Mouse (Mus musculus): Measurements from ENCODE around the gene Tsen34.
"Not testable (repeated sequence)": the region's sequence is repeated elsewhere in the genome, so short reads cannot be mapped to it uniquely, and the experiment has no call there.

Gene Tsen34

GRCm38 (mm10) chr7:3691919-3692318, 744 bp upstream of the Tsen34 start:
- DNase-seq (ENCODE audit: low spot score): no peak

GRCm38 (mm10) chr7:3692987-3693808, 535 bp downstream of the Tsen34 start, which contains the start of gene Mboat7:
Gene Mboat7, minus strand, starts transcription at chr7:3693523.
- DNase-seq (ENCODE audit: low spot score): peak; percentile 82

DNA sequence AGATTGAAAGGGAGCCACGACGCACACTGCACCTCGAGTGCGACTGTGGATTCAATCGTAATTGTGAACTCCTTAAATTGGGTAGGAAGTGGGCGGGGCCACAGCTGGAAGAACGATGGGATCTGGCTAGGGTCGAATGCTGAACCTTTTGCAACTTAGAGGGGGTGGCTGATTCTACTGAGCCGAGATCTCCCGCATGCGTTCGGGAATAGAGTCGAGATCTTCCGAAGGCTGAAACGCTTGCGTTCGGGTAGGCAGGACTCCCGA, 1.1 kb downstream of the Tsen34 start:
- DNase-seq (ENCODE audit: low spot score): no peak

DNA sequence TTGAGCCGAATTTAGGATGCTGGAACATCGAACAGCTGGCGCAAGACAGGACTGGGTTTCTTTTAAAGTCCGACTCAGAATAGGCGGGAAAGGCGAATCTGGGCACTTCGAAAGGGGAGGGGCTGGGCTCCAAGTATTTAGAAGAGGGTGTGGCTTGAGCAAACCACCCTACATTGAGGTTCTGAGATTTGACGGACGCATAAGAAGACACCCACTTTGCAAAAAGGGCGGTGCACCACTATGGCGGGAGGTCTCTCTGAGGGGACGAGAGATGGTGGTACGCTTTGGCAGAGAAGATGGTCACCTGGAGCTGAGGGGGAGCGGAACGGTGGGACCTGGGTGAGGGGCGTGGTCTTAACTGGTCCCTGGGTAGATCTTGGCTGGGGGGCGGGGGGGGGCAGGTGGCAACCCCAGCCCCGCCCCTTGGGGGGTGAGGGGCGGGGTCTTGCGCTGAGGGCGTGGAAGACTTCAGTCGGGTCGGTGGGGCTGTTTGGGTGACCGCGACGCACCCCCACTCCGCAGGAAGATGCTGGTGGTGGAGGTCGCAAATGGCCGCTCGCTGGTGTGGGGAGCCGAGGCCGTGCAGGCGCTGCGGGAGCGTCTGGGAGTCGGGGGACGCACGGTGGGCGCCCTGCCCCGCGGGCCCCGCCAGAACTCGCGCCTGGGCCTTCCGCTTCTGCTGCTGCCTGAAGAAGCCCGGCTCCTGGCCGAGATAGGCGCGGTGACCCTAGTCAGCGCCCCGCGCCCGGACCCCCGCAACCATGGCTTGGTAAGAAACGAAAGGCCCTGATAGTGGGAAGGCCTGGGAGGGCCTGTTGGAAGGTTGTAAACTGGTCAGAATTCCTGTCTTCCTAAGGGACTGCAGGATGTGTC, 1.6 kb downstream of the Tsen34 start:
- no peak for DNase-seq (ENCODE audit: low spot score)

GRCm38 (mm10) chr7:3694949-3695305, 2.3 kb downstream of the Tsen34 start:
- not testable (repeated sequence) for DNase-seq (ENCODE audit: low spot score)

GRCm38 (mm10) chr7:3698471-3698870, 5.8 kb downstream of the Tsen34 start:
- DNase-seq (ENCODE audit: low spot score): no peak

DNA sequence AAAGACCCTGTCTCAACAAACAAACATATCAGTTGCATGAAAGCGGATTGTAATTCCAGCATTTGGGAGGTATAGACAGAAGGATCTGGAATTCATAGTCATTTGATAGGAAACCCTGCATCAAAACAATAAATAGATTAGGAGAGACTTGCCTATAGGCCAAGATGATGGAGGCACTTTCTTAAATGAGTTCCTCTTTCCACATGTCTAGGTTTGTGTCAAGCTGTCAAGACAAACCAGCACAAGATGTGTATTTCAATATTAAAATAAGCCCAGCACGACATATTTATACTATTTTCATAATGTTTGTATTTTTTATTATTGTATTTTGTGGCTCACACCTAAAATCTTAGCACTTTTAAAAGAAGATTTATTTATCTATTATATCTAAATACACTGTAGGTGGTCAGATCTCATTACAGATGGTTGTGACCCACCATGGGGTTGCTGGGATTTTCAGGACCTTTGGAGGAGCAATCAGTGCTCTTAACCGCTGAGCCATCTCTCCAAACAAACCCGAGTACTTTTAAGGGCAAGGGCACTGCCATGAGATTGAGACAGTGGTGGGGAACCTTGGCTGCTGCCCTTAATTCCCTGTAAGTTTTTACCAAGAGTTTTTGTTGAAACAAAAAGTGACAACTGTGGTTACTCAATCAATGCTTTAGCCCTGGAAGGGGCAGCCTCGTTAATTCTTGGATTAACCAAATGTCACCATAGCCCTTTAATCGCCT, 10.7 kb downstream of the Tsen34 start:
- no peak for DNase-seq (ENCODE audit: low spot score)

DNA sequence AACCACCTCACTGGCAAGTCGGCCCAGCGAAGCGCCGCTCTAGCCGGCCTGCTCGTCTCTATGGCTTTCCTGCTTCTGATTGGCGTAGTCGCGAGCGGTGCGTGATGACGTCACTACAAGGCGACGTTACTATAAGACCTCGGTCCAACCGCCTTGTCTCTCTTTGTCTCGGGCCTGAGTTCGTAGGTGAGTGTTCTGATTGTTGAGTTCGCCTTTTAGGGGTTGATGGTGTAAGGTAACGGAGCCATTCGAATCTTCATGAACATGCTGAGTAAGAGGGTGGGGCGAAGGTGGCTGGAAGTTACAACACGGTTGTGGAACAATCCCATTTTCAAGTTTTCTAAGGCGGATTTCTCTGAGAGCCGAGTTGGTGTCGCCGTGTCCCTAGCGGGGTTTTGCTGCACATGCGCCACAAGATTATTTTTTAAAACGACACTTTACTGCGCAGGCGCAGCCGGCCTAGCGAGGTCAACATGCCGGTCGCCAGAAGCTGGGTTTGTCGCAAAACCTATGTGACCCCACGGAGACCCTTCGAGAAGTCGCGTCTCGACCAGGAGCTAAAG, 11.3 kb downstream of the Tsen34 start, which contains the start of gene Rps9:
Gene Rps9 (plus strand): TSS at position 115 of the 563 bp plus-strand sequence.
- DNase-seq (ENCODE audit: low spot score): peak; percentile 88

DNA sequence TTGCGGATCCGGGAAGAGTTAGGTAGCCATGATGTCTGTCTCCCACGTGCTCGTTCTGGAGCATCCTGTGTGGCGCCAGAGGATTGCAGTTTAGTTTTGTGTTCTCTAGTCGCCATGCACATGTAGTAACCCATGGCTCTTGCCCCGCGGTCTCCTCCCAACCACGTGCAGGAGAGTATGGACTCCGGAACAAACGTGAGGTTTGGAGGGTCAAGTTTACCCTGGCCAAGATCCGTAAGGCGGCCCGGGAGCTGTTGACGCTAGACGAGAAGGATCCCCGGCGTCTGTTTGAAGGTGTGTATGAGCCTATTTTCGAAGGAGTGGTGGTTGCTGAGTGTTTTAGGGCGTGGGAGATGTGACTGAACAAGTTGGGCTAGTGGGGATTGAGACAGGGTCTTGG, 11.8 kb downstream of the Tsen34 start:
- DNase-seq (ENCODE audit: low spot score): no peak

- not testable (repeated sequence) for DNase-seq (ENCODE audit: low spot score)
Observed at GRCm38 (mm10) chr7:3705461-3705860, 12.8 kb downstream of the Tsen34 start.

GRCm38 (mm10) chr7:3705911-3706310, 13.2 kb downstream of the Tsen34 start:
- DNase-seq (ENCODE audit: low spot score): no peak

DNA sequence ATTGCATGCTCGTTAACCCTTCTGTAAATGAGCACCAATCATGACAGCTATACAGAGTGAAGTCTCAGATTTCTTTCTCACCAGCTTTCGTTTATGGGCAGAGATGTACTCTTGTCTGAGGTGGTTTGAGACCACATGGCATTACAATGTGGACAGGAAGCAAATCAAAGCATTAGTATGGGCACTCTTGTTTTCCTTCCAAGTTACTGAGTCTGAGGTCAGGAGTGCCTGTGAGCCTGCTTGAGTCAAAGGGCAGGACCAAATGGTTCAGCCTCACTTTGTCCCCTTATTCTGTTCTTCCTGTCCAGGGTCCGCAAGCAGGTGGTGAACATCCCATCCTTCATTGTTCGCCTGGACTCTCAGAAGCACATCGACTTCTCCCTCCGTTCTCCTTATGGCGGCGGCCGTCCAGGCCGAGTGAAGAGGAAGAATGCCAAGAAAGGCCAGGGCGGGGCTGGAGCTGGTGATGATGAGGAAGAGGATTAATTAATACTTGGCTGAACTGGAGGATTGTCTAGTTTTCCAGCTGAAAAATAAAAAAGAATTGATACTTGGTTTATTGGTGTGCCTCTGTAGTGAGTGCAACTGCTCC, 13.8 kb downstream of the Tsen34 start:
- no peak for DNase-seq (ENCODE audit: low spot score)

GRCm38 (mm10) chr7:3707027-3707426, 14.4 kb downstream of the Tsen34 start:
- no peak for DNase-seq (ENCODE audit: low spot score)

DNA sequence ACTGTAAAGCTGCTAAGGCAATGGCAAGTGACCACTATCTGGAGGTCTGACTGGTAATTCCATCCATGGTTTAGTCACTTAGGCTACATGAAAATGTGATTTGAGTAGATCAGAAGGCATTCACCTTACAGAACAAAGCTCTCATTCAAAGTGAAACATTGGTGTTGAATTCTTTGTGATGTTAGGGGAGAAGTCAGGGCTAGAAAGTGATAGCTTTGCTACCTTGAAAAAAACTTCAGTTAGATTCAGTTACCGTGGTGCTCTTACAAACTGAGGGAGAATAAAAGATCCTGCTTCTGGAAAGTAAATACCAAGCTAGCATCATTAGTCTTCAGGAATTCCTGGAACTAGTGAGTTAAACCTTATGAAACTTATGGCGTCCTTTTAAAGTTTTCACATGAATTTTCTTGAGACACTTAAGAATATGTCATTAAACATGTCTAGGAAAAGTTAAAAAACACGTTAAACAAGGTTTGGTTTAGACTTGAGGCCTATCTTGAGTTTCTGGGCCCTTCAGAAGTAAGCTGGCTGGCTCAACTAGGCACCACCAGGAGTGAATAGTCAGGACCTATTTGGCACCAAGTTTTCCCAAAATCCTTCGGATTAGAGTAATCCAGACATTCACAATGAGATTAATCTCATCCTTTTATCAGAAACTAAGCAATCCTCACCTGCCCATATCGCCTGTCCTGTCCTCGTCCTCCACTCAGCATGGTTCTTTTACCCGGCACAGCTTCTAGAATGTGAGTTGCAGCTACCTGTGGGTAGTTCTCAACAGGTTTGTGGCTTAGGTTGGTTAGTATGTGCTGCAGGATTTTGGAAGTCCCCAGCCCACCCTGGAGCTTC, 15.1 kb downstream of the Tsen34 start:
- no peak for DNase-seq (ENCODE audit: low spot score)

DNA sequence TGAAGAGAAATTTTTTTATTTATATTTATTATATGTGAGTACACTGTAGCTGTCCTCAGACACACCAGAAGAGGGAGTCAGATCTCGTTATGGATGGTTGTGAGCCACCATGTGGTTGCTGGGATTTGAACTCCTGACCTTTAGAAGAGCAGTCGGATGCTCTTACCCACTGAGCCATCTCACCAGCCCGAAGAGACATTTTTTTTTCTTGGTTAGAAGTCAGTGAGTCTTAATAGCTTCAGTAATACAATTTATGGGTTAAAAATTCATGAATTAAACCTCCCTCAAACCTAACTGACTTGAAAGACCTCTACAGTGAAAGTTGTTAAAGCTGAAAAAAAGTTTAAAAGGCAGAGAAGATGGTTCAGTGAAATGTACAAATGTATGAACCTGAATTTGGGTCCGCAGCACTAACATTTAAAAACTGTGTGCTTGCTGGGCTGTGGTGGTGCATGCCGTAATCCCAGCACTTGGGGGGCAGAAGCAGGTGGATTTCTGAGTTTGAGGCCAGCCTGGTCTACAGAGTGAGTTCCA, 15.9 kb downstream of the Tsen34 start:
- DNase-seq (ENCODE audit: low spot score): not testable (repeated sequence)

GRCm38 (mm10) chr7:3709000-3709399, 16.3 kb downstream of the Tsen34 start:
- DNase-seq (ENCODE audit: low spot score): no peak

DNA sequence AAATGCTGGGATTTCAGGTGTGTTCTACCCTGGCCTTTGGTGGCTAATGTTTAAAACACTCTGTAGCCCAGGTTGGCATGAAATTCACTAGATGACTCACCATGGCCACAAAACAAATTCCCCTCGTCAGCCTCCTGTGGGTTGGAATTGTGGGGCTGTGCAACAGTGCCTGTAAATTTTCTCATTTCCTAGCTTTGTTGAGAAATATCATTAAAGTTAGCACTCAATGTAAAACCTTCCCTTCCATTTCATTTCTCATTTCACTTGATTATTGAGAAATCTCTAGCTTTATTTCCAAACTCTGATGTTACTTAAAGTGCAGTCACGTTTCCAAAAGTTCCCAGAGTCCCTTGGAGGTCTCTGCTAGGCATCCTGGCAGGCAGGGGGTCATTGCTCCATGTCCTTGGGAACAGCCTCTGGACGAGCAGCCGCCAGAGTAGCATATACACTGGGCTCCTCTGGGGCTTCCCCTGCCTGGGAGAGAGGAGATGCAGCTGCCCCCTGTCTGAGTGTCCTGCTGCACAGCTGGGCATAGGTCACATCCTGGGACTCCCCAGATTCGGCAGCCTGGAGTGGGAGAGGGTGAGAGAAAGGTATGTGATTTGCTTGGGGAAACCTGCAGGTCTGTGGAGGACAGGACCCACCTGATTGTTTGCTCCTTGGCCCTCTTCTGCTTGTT, 19.7 kb downstream of the Tsen34 start:
- no peak for DNase-seq (ENCODE audit: low spot score)

GRCm38 (mm10) chr7:3715249-3715648, 22.6 kb downstream of the Tsen34 start:
- DNase-seq (ENCODE audit: low spot score): no peak

- DNase-seq (ENCODE audit: low spot score): not testable (repeated sequence)
Observed at GRCm38 (mm10) chr7:3720268-3720667, 27.6 kb downstream of the Tsen34 start, which contains the start of gene Pirb. Gene Pirb, minus strand, starts transcription at chr7:3720391.

DNA sequence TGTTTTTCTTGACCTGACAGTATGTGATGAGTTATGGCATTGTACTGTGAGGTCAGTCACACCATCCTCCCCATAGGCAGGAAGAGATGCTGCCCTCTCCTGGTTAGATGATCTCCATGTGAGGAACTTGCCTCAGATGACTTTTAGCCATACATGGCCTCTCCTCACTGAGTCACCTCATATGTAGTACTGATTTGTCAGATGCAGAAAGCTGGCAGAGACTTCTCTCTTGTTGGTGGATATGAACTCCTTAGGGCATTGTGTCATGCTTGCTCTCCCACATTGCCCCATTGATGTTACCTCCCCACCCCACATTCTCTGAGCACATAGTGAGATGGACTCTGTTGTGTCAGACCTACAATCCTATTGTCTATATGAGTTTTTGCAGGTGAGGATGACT, 32.8 kb downstream of the Tsen34 start:
- DNase-seq (ENCODE audit: low spot score): not testable (repeated sequence)

All from urinary bladder, postnatal 10 days (tissue).